Mouse (Mus musculus) CD4-positive, CD25-positive, alpha-beta regulatory T cell, adult 2 months (primary cell): ENCODE data around the gene Gm17555.
"Not testable (repeated sequence)": the region's sequence is repeated elsewhere in the genome, so short reads cannot be mapped to it uniquely, and the experiment has no call there.

ENCODE experiments used
- DNase-seq: peaks from one replicate; pipeline ENCODE4 v3.0.0-alpha.2; 2012; ENCODE audit warnings: low read depth, low spot score

Gene Gm17555

GRCm38 (mm10) chr2:126214800-126215199, at the start of gene Gm17555:
Gm17555 (plus strand) TSS chr2:126215100.
- DNase-seq: not testable (repeated sequence)

- DNase-seq: no peak
Measured at GRCm38 (mm10) chr2:126165277-126166018, 49.5 kb upstream of the Gm17555 start.

GRCm38 (mm10) chr2:126166335-126166734, 48.6 kb upstream of the Gm17555 start:
- no peak for DNase-seq

GRCm38 (mm10) chr2:126166848-126167617, 47.9 kb upstream of the Gm17555 start:
- DNase-seq: no peak

- DNase-seq: no peak
Measured at GRCm38 (mm10) chr2:126171427-126171826, 43.5 kb upstream of the Gm17555 start.

- no peak for DNase-seq
Measured at GRCm38 (mm10) chr2:126191306-126191705, 23.6 kb upstream of the Gm17555 start.

GRCm38 (mm10) chr2:126192129-126192528, 22.8 kb upstream of the Gm17555 start:
- no peak for DNase-seq

GRCm38 (mm10) chr2:126195631-126196356, 19.1 kb upstream of the Gm17555 start:
- no peak for DNase-seq

GRCm38 (mm10) chr2:126198971-126199370, 15.9 kb upstream of the Gm17555 start:
- DNase-seq: no peak

- no peak for DNase-seq
Measured at GRCm38 (mm10) chr2:126211011-126211680, 3.8 kb upstream of the Gm17555 start.

GRCm38 (mm10) chr2:126227581-126227980, 12.7 kb downstream of the Gm17555 start:
- DNase-seq: no peak

- DNase-seq: no peak
Measured at GRCm38 (mm10) chr2:126231731-126232130, 16.8 kb downstream of the Gm17555 start.

- DNase-seq: no peak
Measured at GRCm38 (mm10) chr2:126236905-126237304, 22.0 kb downstream of the Gm17555 start.

- DNase-seq: no peak
Measured at GRCm38 (mm10) chr2:126245446-126245845, 30.5 kb downstream of the Gm17555 start.

GRCm38 (mm10) chr2:126248536-126248935, 33.6 kb downstream of the Gm17555 start:
- DNase-seq: no peak

- no peak for DNase-seq
Measured at GRCm38 (mm10) chr2:126252211-126252610, 37.3 kb downstream of the Gm17555 start.
